Mouse (Mus musculus): ENCODE data around the gene Fam83c.
"Not testable (repeated sequence)": the region's sequence is repeated elsewhere in the genome, so short reads cannot be mapped to it uniquely, and the experiment has no call there.

Fam83c gene

DNA sequence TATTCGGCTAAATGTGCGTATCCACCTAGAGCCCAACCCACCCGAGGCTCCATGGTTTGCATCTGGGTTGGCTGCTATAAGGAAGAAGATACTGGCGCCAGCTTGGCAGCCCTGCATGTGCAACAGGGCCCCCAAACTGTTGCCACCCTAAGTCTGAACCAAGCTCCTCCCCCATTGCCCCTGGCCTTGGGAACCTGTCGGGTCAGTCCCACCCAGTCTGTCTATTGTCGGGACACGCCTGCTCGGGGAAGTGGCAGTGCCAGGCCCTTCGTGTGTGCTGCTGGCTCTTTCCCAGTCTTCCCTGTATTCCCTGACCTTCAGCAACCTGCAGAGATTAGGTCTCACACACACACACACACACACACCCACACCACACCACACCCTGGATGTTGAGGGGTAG, at the start of gene Fam83c:
Gene Fam83c, minus strand, starts transcription at position 123 of the 400 bp plus-strand sequence.
- no peak for DNase-seq

DNA sequence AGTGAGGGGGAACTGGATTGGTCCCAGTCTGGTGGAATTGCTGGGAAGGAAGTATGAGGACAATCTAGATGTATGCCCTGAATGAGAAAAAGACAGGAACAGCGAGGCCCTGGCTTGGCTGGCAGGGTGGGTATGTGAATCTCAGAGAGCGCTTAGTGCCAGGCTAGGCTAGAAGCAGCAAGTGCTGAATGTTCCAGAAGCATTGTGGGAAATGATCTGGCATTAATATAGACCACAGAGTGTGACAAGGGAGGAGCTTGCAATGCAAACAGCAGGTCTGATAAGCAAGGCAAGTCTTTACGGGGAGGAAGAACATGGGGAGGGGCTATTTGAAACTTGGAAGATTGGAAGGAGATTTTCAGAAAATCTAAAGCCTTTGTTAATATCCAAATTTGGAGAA, 47.4 kb upstream of the Fam83c start:
- no peak for DNase-seq

DNA sequence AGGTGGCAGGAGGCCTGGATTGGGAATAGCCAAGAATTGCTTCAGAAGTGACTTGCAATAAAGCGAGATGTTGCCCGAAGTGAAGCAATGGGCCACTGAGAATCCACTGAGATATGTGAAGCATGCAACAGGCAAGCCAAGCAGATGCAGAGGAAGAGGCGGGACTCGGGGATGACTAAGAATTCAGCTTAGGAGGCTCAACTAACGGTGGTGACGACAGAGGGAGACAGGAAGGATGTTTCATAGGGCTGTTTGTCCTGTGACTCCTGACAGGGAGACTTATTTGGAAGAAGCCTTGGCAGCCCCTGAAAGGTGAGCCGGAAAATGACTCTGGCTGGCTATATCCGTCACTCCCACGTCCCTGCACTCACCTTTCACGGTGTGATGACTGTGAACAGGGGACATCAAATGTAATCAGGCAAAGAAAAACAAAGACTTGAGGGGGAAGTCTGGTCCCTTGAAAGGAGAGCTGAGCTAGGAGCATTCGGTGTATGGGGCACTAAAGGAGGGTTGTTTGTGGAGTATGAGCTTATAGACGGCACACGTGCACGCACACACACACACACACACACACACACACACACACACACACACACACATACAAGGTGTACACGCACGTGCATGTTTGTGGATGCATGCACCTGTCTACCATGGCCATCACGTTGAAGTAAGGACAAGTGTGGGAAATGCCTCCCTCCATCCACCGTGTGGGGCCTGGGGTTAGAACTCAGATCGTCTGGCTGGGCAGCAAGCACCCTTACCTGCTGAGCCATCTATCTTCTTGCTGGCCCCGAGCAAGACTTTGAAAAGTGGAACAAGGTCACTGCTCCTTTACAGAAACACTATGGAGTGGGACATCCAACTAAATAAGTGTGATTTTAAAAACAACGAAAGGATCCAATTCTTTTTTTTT, 44.6 kb upstream of the Fam83c start:
- peak; percentile 36 for DNase-seq

DNA sequence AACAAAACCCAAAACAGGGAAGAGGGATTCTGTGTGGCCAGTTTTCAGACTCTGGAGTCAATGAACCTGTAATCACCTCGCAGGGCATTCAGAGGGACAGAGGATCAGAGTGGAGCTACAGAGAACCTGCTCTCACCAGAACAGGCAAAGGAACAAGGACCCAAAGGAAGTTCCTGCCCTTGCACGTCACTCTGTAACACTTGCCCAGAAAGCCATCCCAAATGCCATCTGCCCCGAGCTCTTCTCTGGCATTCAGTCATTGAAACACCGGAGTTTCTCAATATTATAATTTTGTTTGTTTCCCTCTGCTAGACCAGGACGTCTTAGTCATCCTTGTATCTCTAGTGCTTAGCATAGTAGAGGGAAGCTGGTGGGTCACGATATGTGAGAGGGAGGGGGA, 39.0 kb upstream of the Fam83c start:
- DNase-seq = no peak

GRCm38 (mm10) chr2:155872930-155873507, 38.4 kb upstream of the Fam83c start:
- DNase-seq = no peak

DNA sequence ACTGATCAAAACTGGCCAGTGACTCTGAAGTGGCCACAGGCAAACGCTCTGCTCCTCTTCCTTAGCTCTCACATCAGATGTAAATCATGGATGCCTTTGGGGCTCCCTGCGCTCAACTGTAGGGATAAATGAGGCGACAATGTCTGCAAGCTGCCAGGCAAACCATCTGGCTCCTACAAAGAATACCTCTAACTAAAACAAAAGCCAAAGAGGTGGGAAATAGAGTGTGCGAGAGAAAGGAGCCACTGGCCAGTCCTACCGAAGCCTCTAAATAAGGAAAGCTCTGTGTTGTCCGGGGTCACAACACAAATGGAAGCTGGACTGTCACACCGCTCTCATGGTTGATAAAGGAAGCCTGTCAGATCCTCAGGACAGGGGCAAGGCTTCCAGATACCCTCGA, 37.8 kb upstream of the Fam83c start:
- no peak for DNase-seq

DNA sequence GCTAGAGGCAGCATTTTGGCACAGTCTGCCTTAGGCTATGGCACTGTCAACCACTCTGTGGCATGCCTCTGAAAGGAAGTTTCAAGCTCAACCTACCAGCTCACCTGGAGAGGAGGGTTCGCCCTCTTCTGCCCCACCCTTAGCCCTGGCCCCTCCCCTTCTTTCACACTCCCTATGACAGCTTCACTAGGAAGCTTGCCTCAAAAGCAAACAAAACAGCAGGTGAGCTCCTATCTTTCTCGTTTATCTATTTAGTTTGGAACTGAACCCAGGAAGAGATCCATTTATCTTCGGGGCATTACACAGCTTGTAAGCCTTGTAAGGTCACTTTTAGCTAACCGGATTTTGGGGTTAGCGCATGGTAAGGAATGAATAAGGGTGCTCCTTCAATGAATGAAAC, 35.1 kb upstream of the Fam83c start:
- DNase-seq = no peak

- DNase-seq = no peak
Measured at GRCm38 (mm10) chr2:155868320-155868719, 33.7 kb upstream of the Fam83c start.

GRCm38 (mm10) chr2:155863301-155863867, 28.7 kb upstream of the Fam83c start:
- no peak for DNase-seq

- DNase-seq = peak; percentile 52
Measured at GRCm38 (mm10) chr2:155862573-155863300, 28.1 kb upstream of the Fam83c start.

- DNase-seq = no peak
Measured at GRCm38 (mm10) chr2:155861581-155861980, 26.9 kb upstream of the Fam83c start.

GRCm38 (mm10) chr2:155860102-155860501, 25.4 kb upstream of the Fam83c start:
- DNase-seq = peak; percentile 17

GRCm38 (mm10) chr2:155852536-155852935, 17.9 kb upstream of the Fam83c start:
- DNase-seq = no peak

DNA sequence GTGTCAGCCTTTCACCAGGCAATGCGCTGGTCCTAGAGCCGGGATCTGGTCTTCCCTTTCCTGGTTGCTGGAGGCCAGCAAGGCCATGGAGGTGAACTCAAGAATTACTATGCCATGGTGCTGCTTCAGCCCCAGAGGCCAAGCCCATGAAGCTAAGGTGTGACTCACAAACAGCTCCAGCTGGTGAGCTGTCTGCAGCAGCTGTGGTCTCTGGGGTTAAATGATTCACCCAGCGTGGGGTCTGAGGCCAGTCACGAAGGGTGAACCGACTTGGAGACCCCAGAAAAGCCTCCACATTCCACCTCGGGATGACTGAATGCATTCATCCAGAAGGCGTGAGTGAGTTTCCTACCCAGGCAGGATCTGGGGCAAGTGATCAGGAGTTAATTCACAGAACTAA, 15.5 kb upstream of the Fam83c start:
- no peak for DNase-seq

GRCm38 (mm10) chr2:155849464-155849863, 14.8 kb upstream of the Fam83c start:
- no peak for DNase-seq

DNA sequence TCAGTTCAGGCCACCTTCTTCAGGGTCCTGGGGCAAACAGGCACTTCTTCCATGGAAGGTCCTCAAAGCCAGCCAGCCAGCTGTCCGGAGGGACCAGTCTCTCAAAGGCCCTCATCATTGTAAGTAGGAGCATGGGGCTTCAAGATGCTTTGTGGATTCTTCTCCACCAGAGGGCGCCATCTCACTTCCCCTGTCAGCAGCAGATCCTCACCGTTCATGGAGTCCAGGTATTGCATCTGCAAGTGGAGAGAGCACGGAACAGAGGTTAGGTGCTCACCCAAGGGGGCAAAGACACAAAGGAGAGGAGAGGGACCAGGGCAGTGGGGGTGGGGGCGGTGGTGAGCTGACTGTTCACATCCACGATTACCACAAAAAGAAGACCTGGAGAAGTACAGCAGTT, 13.6 kb upstream of the Fam83c start:
- DNase-seq = peak; percentile 84

DNA sequence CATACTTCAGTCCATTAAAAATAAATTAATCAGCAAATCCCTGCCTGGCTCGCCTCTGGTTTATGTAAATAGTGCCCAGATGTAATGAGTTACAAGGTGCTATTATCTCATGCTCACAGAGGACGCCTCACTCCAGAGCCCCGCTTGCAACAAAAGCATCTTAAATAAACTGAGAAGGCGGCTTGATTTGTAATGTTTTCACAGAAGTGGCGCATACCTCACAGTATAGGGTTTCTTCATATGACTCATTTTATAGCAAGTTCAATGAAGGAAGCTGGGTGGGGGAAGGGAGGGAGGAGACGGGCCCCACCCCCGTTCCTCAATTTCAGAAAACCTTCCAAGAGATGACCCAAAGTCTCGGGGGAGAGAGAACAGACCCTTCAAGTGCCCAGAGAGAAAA, 12.3 kb upstream of the Fam83c start:
- no peak for DNase-seq

GRCm38 (mm10) chr2:155838961-155839360, 4.3 kb upstream of the Fam83c start:
- no peak for DNase-seq

- DNase-seq = no peak
Measured at GRCm38 (mm10) chr2:155837961-155838360, 3.3 kb upstream of the Fam83c start.

DNA sequence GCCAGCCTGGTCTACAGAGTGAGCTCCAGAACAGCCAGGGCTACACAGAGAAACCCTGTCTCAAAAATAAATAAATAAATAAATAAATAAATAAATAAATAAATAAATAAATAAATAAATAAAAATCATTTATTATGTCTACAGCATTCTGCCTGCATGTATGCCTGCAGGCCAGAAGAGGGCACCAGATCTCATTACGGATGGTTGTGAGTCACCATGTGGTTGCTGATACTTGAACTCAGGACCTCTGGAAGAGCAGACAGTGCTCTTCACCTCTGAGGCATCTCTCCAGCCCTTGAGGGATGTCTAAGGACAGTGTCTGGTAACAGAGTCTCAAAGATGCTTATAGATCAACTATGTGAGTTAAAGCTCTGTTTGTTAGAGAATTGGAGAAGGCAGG, 2.6 kb downstream of the Fam83c start:
- not testable (repeated sequence) for DNase-seq

DNA sequence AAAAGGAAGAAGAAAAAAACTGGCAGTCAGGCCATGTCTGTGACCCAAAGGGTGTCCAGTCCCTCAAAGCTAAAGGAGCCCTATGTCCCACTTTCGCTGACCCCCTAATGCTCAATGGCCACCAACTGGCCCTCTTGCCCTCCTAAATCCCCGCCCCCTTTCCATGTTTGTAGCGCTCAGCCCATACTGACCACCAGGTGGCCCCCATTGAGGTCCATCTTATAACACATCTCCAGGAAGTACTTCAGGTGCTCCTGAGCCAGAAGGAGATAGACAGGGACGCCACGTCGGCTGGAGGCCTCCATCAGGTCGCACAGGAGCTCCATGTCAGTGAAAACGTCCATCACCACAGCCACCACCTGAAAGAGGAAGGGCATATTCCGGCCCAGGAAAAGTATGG, 3.4 kb downstream of the Fam83c start:
- DNase-seq = no peak

DNA sequence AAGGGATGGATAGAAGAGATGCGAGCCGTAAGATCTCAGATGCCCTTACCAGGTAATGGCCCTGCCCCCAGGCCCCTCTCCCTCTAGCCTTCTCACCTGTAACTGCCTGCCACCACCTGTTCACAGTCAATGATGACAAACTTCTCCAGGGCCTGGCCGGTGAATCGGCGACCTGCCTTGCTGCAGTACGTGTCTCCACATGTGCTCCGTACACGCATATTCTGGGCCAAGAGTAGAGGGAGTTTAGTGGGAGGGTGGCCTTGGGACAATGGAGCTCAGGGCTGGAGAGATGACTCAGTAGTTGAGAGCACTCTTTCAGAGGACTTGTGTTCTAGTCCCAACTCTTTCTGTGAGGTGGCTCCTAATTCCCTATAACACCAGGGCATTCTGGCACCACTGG, 3.8 kb downstream of the Fam83c start:
- DNase-seq = no peak
